Mouse (Mus musculus) myocyte (in vitro differentiated cells): ENCODE results near the gene Gm37240. TPM values are rescaled to one million over a fixed set of nuclear protein-coding genes. Genes with fewer than 3 reads are reported as not detected.

Experiments used
- H3K27me3 ChIP-seq: one replicate; pipeline ENCODE4 v1.6.1; 2011; ENCODE audit not compliant: control insufficient read depth, insufficient read depth, insufficient read length
- H3K36me3 ChIP-seq: one replicate; pipeline ENCODE4 v1.6.1; 2011; ENCODE audit not compliant: control insufficient read depth, insufficient read depth
- H3K4me2 ChIP-seq: one replicate; pipeline ENCODE4 v1.6.1; 2011; ENCODE audit warnings: low read depth, control low read depth
- H3K4me3 ChIP-seq: one replicate; pipeline ENCODE4 v1.5.1; 2011; ENCODE audit warnings: mild to moderate bottlenecking, control low read depth, moderate library complexity
- H3K79me2 ChIP-seq: one replicate; pipeline ENCODE4 v1.6.1; 2011; ENCODE audit not compliant: control insufficient read depth, insufficient read depth
- H3ac ChIP-seq: one replicate; pipeline ENCODE4 v1.6.1; 2011; ENCODE audit not compliant: control insufficient read depth, insufficient read length
- CEBPB ChIP-seq: IDR thresholded peaks from 2 replicates; pipeline ENCODE4 v1.6.1; 2011; ENCODE audit warnings: mild to moderate bottlenecking, moderate library complexity; ENCODE audit not compliant: poor library complexity, insufficient read depth, severe bottlenecking
- E2F4 ChIP-seq: IDR thresholded peaks from one replicate; pipeline ENCODE4 v1.6.1; 2011; ENCODE audit warnings: mild to moderate bottlenecking, control low read depth, moderate library complexity; ENCODE audit not compliant: insufficient read depth
- MAX ChIP-seq: IDR thresholded peaks from one replicate; pipeline ENCODE4 v1.6.1; 2011; ENCODE audit warnings: low read depth, mild to moderate bottlenecking, control low read depth
- MYOD1 ChIP-seq, 3 experiments: IDR thresholded peaks; one replicate each; pipeline ENCODE4 v1.6.1; 2011; ENCODE audit warnings: control low read depth in 2 of 3, low read depth in 2 of 3, mild to moderate bottlenecking in 2 of 3, moderate library complexity in 1 of 3; ENCODE audit not compliant: insufficient read length in 2 of 3, control insufficient read depth in 1 of 3
- MYOG ChIP-seq, 3 experiments: IDR thresholded peaks; one replicate each; pipeline ENCODE4 v1.6.1; 2011; ENCODE audit warnings: control low read depth in 2 of 3, low read depth in 2 of 3, mild to moderate bottlenecking in 2 of 3; ENCODE audit not compliant: insufficient read length in 2 of 3, control insufficient read depth in 1 of 3, insufficient read depth in 1 of 3
- POLR2A ChIP-seq: IDR thresholded peaks from one replicate; pipeline ENCODE4 v1.6.1; 2011; ENCODE audit warnings: low read depth, mild to moderate bottlenecking, control low read depth, moderate library complexity; ENCODE audit not compliant: insufficient read length
- POLR2AphosphoS2 ChIP-seq: IDR thresholded peaks from one replicate; pipeline ENCODE4 v1.6.1; 2011; ENCODE audit warnings: low read depth, control low read depth; ENCODE audit not compliant: insufficient read length
- REST ChIP-seq: IDR thresholded peaks from one replicate; pipeline ENCODE4 v1.6.1; 2011; ENCODE audit warnings: mild to moderate bottlenecking, control low read depth, moderate library complexity; ENCODE audit not compliant: insufficient read depth, insufficient read length
- SRF ChIP-seq: IDR thresholded peaks from one replicate; pipeline ENCODE4 v1.6.1; 2011; ENCODE audit warnings: low read depth; ENCODE audit not compliant: control insufficient read depth, insufficient read length
- TCF12 ChIP-seq: IDR thresholded peaks from one replicate; pipeline ENCODE4 v1.6.1; 2011; ENCODE audit warnings: mild to moderate bottlenecking, control low read depth; ENCODE audit not compliant: poor library complexity, insufficient read depth, severe bottlenecking
- TCF3 ChIP-seq: IDR thresholded peaks from one replicate; pipeline ENCODE4 v1.6.1; 2011; ENCODE audit warnings: low read depth, control low read depth; ENCODE audit not compliant: insufficient read length
- USF1 ChIP-seq: IDR thresholded peaks from one replicate; pipeline ENCODE4 v1.6.1; 2011; ENCODE audit warnings: low read depth, mild to moderate bottlenecking, control low read depth, moderate library complexity
- polyA plus RNA-seq: library from polyadenylated mRNA; unstranded; fragments of >200 nt; fragmentation: generic; extraction: Trizol; gene quantifications from one replicate; pipeline ENCODE4 v1.2.1, GENCODE M21; 2012; ENCODE audit warnings: missing spikeins

Gene Gm37240
- polyA plus RNA-seq, 1 experiment = 8.7 TPM

- no peak overlapping the region for H3K4me2 ChIP-seq
- no peak overlapping the region for H3K4me3 ChIP-seq
- no peak for TF ChIP-seq SRF
- no peak for TF ChIP-seq MYOG (IDR thresholded peaks at IDR 0.05; ENCODE audit: control insufficient read depth in 1 of 3, insufficient read depth in 1 of 3, insufficient read length in 2 of 3, low read depth in 2 of 3)
- no peak for TF ChIP-seq POLR2AphosphoS2
- TF ChIP-seq POLR2A = no peak
- TF ChIP-seq USF1 = no peak
- no peak for TF ChIP-seq TCF3
- TF ChIP-seq MYOD1 (IDR thresholded peaks at IDR 0.05; ENCODE audit: control insufficient read depth in 1 of 3, insufficient read length in 2 of 3, low read depth in 2 of 3) = no peak
- no peak for TF ChIP-seq CEBPB
- TF ChIP-seq MAX = no peak
- no peak for TF ChIP-seq REST
- TF ChIP-seq TCF12 = no peak
- TF ChIP-seq E2F4 = no peak
- no peaks in the 10 kb centered on the region for H3K36me3 ChIP-seq
- H3K79me2 ChIP-seq = no peaks in the 10 kb centered on the region
- H3ac ChIP-seq = no peak overlapping the region
- no peaks in the 10 kb centered on the region for H3K27me3 ChIP-seq
These were observed 270.9 kb downstream of the Gm37240 start for GRCm38 (mm10) chr3:85616389-85616788.

- TF ChIP-seq REST = no peak
- TF ChIP-seq E2F4 = no peak
- TF ChIP-seq CEBPB = no peak
- no peak for TF ChIP-seq USF1
- TF ChIP-seq MYOD1 (IDR thresholded peaks at IDR 0.05; ENCODE audit: control insufficient read depth in 1 of 3, insufficient read length in 2 of 3, low read depth in 2 of 3) = no peak
- TF ChIP-seq TCF3 = no peak
- no peak for TF ChIP-seq POLR2AphosphoS2
- TF ChIP-seq POLR2A = no peak
- no peak for TF ChIP-seq SRF
- H3K36me3 ChIP-seq = no peaks in the 10 kb centered on the region
- H3K4me2 ChIP-seq = no peak overlapping the region
- H3K27me3 ChIP-seq = no peaks in the 10 kb centered on the region
- no peak overlapping the region for H3ac ChIP-seq
- no peak overlapping the region for H3K4me3 ChIP-seq
- H3K79me2 ChIP-seq = no peaks in the 10 kb centered on the region
These were observed 279.6 kb downstream of the Gm37240 start for GRCm38 (mm10) chr3:85607753-85608152.

- no peak overlapping the region for H3ac ChIP-seq
- TF ChIP-seq REST (no peak), TCF3 (no peak), TCF12 (no peak), MYOG (IDR thresholded peaks at IDR 0.05; ENCODE audit: control insufficient read depth in 1 of 3, insufficient read depth in 1 of 3, insufficient read length in 2 of 3, low read depth in 2 of 3) (no peak)
- H3K4me2 ChIP-seq = no peak overlapping the region
- no peaks in the 10 kb centered on the region for H3K36me3 ChIP-seq
- H3K27me3 ChIP-seq = no peaks in the 10 kb centered on the region
- no peak overlapping the region for H3K4me3 ChIP-seq
- no peaks in the 10 kb centered on the region for H3K79me2 ChIP-seq
These were observed 280.4 kb downstream of the Gm37240 start for GRCm38 (mm10) chr3:85606912-85607311.

- no peaks in the 10 kb centered on the region for H3K36me3 ChIP-seq
- TF ChIP-seq SRF = no peak
- no peak for TF ChIP-seq POLR2A
- TF ChIP-seq REST = no peak
- no peak for TF ChIP-seq MYOD1 (IDR thresholded peaks at IDR 0.05; ENCODE audit: control insufficient read depth in 1 of 3, insufficient read length in 2 of 3, low read depth in 2 of 3)
- no peak for TF ChIP-seq CEBPB
- no peak for TF ChIP-seq TCF12
- no peak for TF ChIP-seq TCF3
- no peak for TF ChIP-seq MYOG (IDR thresholded peaks at IDR 0.05; ENCODE audit: control insufficient read depth in 1 of 3, insufficient read depth in 1 of 3, insufficient read length in 2 of 3, low read depth in 2 of 3)
- TF ChIP-seq USF1 = no peak
- no peak for TF ChIP-seq MAX
- H3K4me3 ChIP-seq = no peak overlapping the region
- H3K79me2 ChIP-seq = no peaks in the 10 kb centered on the region
- no peaks in the 10 kb centered on the region for H3K27me3 ChIP-seq
- H3K4me2 ChIP-seq = no peak overlapping the region
- no peak overlapping the region for H3ac ChIP-seq
These were observed 283.5 kb downstream of the Gm37240 start for GRCm38 (mm10) chr3:85603811-85604210.

- H3K36me3 ChIP-seq = no peaks in the 10 kb centered on the region
- H3K27me3 ChIP-seq = no peaks in the 10 kb centered on the region
- no peaks in the 10 kb centered on the region for H3K79me2 ChIP-seq
- no peak overlapping the region for H3ac ChIP-seq
- TF ChIP-seq REST (no peak), POLR2AphosphoS2 (no peak), USF1 (no peak), MYOG (IDR thresholded peaks at IDR 0.05; ENCODE audit: control insufficient read depth in 1 of 3, insufficient read depth in 1 of 3, insufficient read length in 2 of 3, low read depth in 2 of 3) (no peak), MYOD1 (IDR thresholded peaks at IDR 0.05; ENCODE audit: control insufficient read depth in 1 of 3, insufficient read length in 2 of 3, low read depth in 2 of 3) (no peak), TCF12 (no peak), E2F4 (no peak), TCF3 (no peak), MAX (no peak), CEBPB (no peak), POLR2A (no peak)
- H3K4me2 ChIP-seq = no peak overlapping the region
- no peak overlapping the region for H3K4me3 ChIP-seq
These were observed 285.4 kb downstream of the Gm37240 start for GRCm38 (mm10) chr3:85601841-85602305.
